Mouse (Mus musculus) midbrain, embryonic 11.5 days (tissue): ENCODE data around the gene Gpbp1l1. TPM values are rescaled to one million over a fixed set of nuclear protein-coding genes. Genes with fewer than 3 reads are reported as not detected.
A peak's percentile ranks its signal among the peaks of the same experiment; 100 is the strongest.

Experiments
- ATAC-seq: fragments of 200-750 bp; cut with Nextera tagmentation; 2 replicates; pipeline ENCODE4 v1.8.0; 2017; ENCODE audit warnings: moderate TSS enrichment, moderate library complexity; ENCODE audit not compliant: low FRiP score
- DNase-seq: peaks from one replicate; pipeline ENCODE4 v3.0.0; 2015; ENCODE audit warnings: low spot score; ENCODE audit errors: missing footprints
- H3K27ac ChIP-seq: fragments of 300-500 bp; sonication (generic); 2 replicates; pipeline ENCODE4 v1.5.1; 2014; ENCODE audit warnings: low read depth, low read length
- H3K27me3 ChIP-seq: fragments of 300-500 bp; sonication (generic); 2 replicates; pipeline ENCODE4 v1.6.1; 2014; ENCODE audit warnings: mild to moderate bottlenecking, low read length, moderate library complexity, mixed read lengths; ENCODE audit not compliant: control insufficient read depth, insufficient read depth
- H3K36me3 ChIP-seq: fragments of 300-500 bp; sonication (generic); 2 replicates; pipeline ENCODE4 v1.6.1; 2014; ENCODE audit warnings: mild to moderate bottlenecking, low read length, moderate library complexity, mixed read lengths; ENCODE audit not compliant: control insufficient read depth, insufficient read depth
- H3K4me1 ChIP-seq: fragments of 300-500 bp; sonication (generic); 2 replicates; pipeline ENCODE4 v1.6.1; 2014; ENCODE audit warnings: low read length; ENCODE audit not compliant: control insufficient read depth, insufficient read depth
- H3K4me2 ChIP-seq: fragments of 300-500 bp; sonication (generic); 2 replicates; pipeline ENCODE4 v1.6.1; 2014; ENCODE audit warnings: mild to moderate bottlenecking, moderate library complexity
- H3K4me3 ChIP-seq: fragments of 300-500 bp; sonication (generic); 2 replicates; pipeline ENCODE4 v1.5.1; 2014; ENCODE audit warnings: low read depth, low read length
- H3K9ac ChIP-seq: fragments of 300-500 bp; sonication (generic); 2 replicates; pipeline ENCODE4 v1.6.1; 2014; ENCODE audit warnings: low read length
- H3K9me3 ChIP-seq: fragments of 300-500 bp; sonication (generic); 2 replicates; pipeline ENCODE4 v1.6.1; 2016; ENCODE audit warnings: low read length; ENCODE audit not compliant: control insufficient read depth
- WGBS: fragments of 180-500 bp; shearing (Covaris S2); extraction: QIAGEN DNeasy Blood & Tissue Kit; methylation state at CpG from one replicate; pipeline ENCODE4 v1.1.7; 2014; 5-methylcytosine and 5-hydroxymethylcytosine counted together
- polyA plus RNA-seq: library from polyadenylated mRNA; unstranded; fragments of >200 nt; fragmentation: Nextera tagmentation; extraction: Ambion mirVana; gene quantifications from 2 replicates; pipeline ENCODE4 v1.2.1, GENCODE M21; 2014

Gene Gpbp1l1
- polyA plus RNA-seq, 1 experiment from 2014 or later: 37.1 TPM

- Histone ChIP-seq H3K36me3 (0 out of 2 replicates have a peak, but pooled peaks cover 4% of the 10 kb centered on the region), H3K4me3 (peak overlapping the region; percentile 99), H3K4me2 (peak overlapping the region; percentile 85), H3K27ac (peak overlapping the region; percentile 92), H3K27me3 (no peaks in the 10 kb centered on the region), H3K4me1 (peaks cover 8% of the 10 kb centered on the region), H3K9me3 (no peaks in the 10 kb centered on the region), H3K9ac (peak overlapping the region; percentile 99)
- WGBS: 0% methylated on average over 13 of the region's 13 CpGs
- ATAC-seq (peak; percentile 93), DNase-seq (peak; percentile 99)
These were observed 69.9 kb downstream of the Gpbp1l1 start for GRCm38 (mm10) chr4:116627359-116627716.

- Histone ChIP-seq H3K27ac (peak within 1 kb of the TSS; percentile 92), H3K9me3 (no peaks in the 10 kb centered on the region), H3K4me2 (peak within 1 kb of the TSS; percentile 85), H3K36me3 (0 out of 2 replicates have a peak, but pooled peaks cover 4% of the 10 kb centered on the region), H3K27me3 (no peaks in the 10 kb centered on the region), H3K4me3 (peak within 1 kb of the TSS; percentile 99), H3K9ac (peak within 1 kb of the TSS; percentile 99), H3K4me1 (peaks cover 8% of the 10 kb centered on the region)
- WGBS: 8% methylated on average over 23 of the region's 23 CpGs
- DNase-seq: peak; percentile 98
- peak; percentile 89 for ATAC-seq
These were observed 70.5 kb downstream of the Gpbp1l1 start, which contains the start of gene Nasp for GRCm38 (mm10) chr4:116627722-116628662. Gene Nasp (minus strand): TSS chr4:116627941.

GRCm38 (mm10) chr4:116635197-116635596, 77.7 kb downstream of the Gpbp1l1 start:
- Histone ChIP-seq H3K27ac (no peak overlapping the region), H3K9me3 (no peaks in the 10 kb centered on the region), H3K4me1 (no peaks in the 10 kb centered on the region), H3K9ac (no peak overlapping the region), H3K4me2 (no peak overlapping the region), H3K27me3 (no peaks in the 10 kb centered on the region), H3K4me3 (no peak overlapping the region), H3K36me3 (peaks cover 26% of the 10 kb centered on the region)
- peak; percentile 61 for DNase-seq
- no peak for ATAC-seq
- WGBS: 98% methylated on average over 1 of the region's 1 CpGs

- DNase-seq: peak; percentile 35
- H3K4me3 ChIP-seq: no peak overlapping the region
- H3K4me2 ChIP-seq: no peak overlapping the region
- H3K27ac ChIP-seq: no peak overlapping the region
- H3K9ac ChIP-seq: no peak overlapping the region
- WGBS: 96% methylated on average over 6 of the region's 6 CpGs
- H3K27me3 ChIP-seq: no peaks in the 10 kb centered on the region
- H3K36me3 ChIP-seq: peaks cover 42% of the 10 kb centered on the region
- no peak for ATAC-seq
- no peaks in the 10 kb centered on the region for H3K9me3 ChIP-seq
- no peaks in the 10 kb centered on the region for H3K4me1 ChIP-seq
These were observed 81.4 kb downstream of the Gpbp1l1 start for GRCm38 (mm10) chr4:116638821-116639220.

GRCm38 (mm10) chr4:116642071-116642470, 84.6 kb downstream of the Gpbp1l1 start:
- H3K9me3 ChIP-seq: no peaks in the 10 kb centered on the region
- no peak overlapping the region for H3K4me3 ChIP-seq
- H3K27me3 ChIP-seq: no peaks in the 10 kb centered on the region
- ATAC-seq (no peak), DNase-seq (peak; percentile 68)
- WGBS: 90% methylated on average over 1 of the region's 1 CpGs
- no peak overlapping the region for H3K9ac ChIP-seq
- no peaks in the 10 kb centered on the region; the same call in 1 of the 2 replicates for H3K4me1 ChIP-seq
- H3K27ac ChIP-seq: no peak overlapping the region
- H3K4me2 ChIP-seq: no peak overlapping the region
- H3K36me3 ChIP-seq: peaks cover 33% of the 10 kb centered on the region

Other genes with a start within 250 kb of the Gpbp1l1 start
- gene Mast2, start 93.5 kb upstream of the Gpbp1l1 start, polyA plus RNA-seq: 31.9 and 35.6 TPM in 2 replicates
- gene Ipp, start 50.1 kb upstream of the Gpbp1l1 start, polyA plus RNA-seq: 4.6 and 5.4 TPM in 2 replicates
- 38.1 and 40.9 TPM in 2 replicates for gene Tmem69, start 1.7 kb upstream of the Gpbp1l1 start, polyA plus RNA-seq
- gene Ccdc17, start 39.0 kb downstream of the Gpbp1l1 start, polyA plus RNA-seq: 1.7 and 2.6 TPM in 2 replicates
- 304 and 328 TPM in 2 replicates for gene Nasp, start 70.3 kb downstream of the Gpbp1l1 start, polyA plus RNA-seq
- 544 TPM in 2 replicates for gene Akr1a1, start 94.0 kb downstream of the Gpbp1l1 start, polyA plus RNA-seq
- 1,035 and 1,053 TPM in 2 replicates for gene Prdx1, start 127.9 kb downstream of the Gpbp1l1 start, polyA plus RNA-seq
- 23.6 and 28.0 TPM in 2 replicates for gene Mmachc, start 150.7 kb downstream of the Gpbp1l1 start, polyA plus RNA-seq
- 34.3 and 37.7 TPM in 2 replicates for gene Ccdc163, start 150.9 kb downstream of the Gpbp1l1 start, polyA plus RNA-seq
- 5.5 and 6.1 TPM in 2 replicates for gene Tesk2, start 163.3 kb downstream of the Gpbp1l1 start, polyA plus RNA-seq
- 33.7 and 34.1 TPM in 2 replicates for gene Toe1, start 250.0 kb downstream of the Gpbp1l1 start, polyA plus RNA-seq